8 mouse cellular contexts compared by ENCODE assay signal in the genomic region with DNA sequence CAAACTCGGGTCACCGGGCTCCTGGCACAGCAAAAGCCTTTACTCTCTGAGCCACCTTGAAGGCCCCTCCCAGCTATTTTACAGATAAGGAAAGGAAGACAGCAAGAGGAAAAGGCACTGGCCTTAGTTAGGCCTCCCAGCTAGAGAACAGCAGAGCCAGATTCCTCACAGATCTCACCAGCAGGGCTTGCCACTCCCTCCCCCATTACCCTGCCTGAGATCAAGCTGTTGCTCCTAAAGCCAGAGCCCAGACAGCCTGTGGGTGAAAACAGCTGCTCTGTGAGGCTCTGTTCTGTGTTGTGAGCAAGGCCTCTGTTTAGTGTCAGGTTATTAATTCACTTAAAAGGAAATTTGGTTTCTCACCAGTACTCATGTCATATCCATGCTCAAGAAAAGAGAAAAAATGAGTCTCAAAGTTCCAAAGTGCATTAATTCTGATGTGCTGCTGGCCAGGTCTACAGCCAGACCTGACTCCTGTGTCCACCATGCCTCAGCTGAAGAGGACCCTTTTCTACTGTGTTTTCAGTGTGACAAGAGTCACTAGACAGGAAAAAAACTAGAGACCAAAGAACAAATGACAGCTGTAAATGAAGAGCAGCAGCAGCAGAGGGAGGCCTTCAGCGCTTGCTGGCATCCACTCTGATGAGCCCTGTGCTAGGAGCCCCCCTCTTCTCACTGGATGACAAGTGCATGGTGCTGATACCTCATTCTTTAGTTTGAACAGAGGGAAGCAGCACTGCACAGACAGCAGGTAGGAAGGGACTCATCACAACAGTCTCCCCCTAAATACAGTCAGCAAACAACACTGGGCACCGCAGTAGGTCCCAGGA. TPM values are rescaled to one million over a fixed set of nuclear protein-coding genes. Genes with fewer than 3 reads are reported as not detected.
A peak's percentile ranks its signal among the peaks of the same experiment; 100 is the strongest.
DNase-seq lines count a peak whose midpoint lies in the region; ATAC-seq lines count a peak whose summit lies in the region.

No protein-coding gene starts in this region.

- H3K4me2 ChIP-seq in midbrain, embryonic 14.5 days (ENCODE audit: low read length) = no peak overlapping the region
- H3K4me2 ChIP-seq in stomach, embryonic 16.5 days (ENCODE audit: low read depth, low read length) = no peak overlapping the region

- intact Hi-C loops in left cerebral cortex, postnatal 14 days (cut with DNase I) = no loop called here

- no peaks in the 10 kb centered on the region for H3K36me3 ChIP-seq in midbrain, embryonic 10.5 days
- H3K36me3 ChIP-seq in midbrain, embryonic 14.5 days (ENCODE audit: control insufficient read depth, insufficient read depth, low read length) = peaks cover 7% of the 10 kb centered on the region
- no peaks in the 10 kb centered on the region for H3K36me3 ChIP-seq in stomach, embryonic 16.5 days (ENCODE audit: control insufficient read depth, insufficient read depth, low read length)

- peak; percentile 46 for DNase-seq in cerebellum, adult 9-11 months
- DNase-seq in cerebellum, postnatal 36 days = no peak
- no peak for DNase-seq in midbrain, embryonic 10.5 days (ENCODE audit: low spot score)
- no peak for DNase-seq in midbrain, embryonic 14.5 days
- DNase-seq in layer of hippocampus, postnatal 14 days (ENCODE audit: low spot score in 2 of 2) = peak; percentile 22 to 44
- no peak for DNase-seq in left cerebral cortex, postnatal 14 days (ENCODE audit: low spot score in 2 of 2)

- no peaks in the 10 kb centered on the region for H3K9me3 ChIP-seq in midbrain, embryonic 10.5 days (replicated peaks)
- no peaks in the 10 kb centered on the region for H3K9me3 ChIP-seq in midbrain, embryonic 14.5 days (ENCODE audit: control insufficient read depth, low read length)
- H3K9me3 ChIP-seq in stomach, embryonic 16.5 days (replicated peaks; ENCODE audit: control insufficient read depth, low read length) = no peaks in the 10 kb centered on the region

- no peak for ATAC-seq in midbrain, embryonic 14.5 days (ENCODE audit: low FRiP score, low TSS enrichment)
- ATAC-seq in stomach, embryonic 16.5 days (ENCODE audit: insufficient read depth, low FRiP score) = peak; percentile 87
- ATAC-seq in monocyte, adult 5-6 weeks (replicated peaks; ENCODE audit: insufficient number of reproducible peaks, low FRiP score, low TSS enrichment, poor library complexity, severe bottlenecking) = no peak

- no peak overlapping the region for H3K4me3 ChIP-seq in midbrain, embryonic 10.5 days
- no peak overlapping the region for H3K4me3 ChIP-seq in midbrain, embryonic 14.5 days (replicated peaks; ENCODE audit: low read depth, low read length)
- no peak overlapping the region for H3K4me3 ChIP-seq in stomach, embryonic 16.5 days (replicated peaks; ENCODE audit: low read length)

- peaks cover 24% of the 10 kb centered on the region for H3K4me1 ChIP-seq in midbrain, embryonic 10.5 days
- no peaks in the 10 kb centered on the region; the same call in 1 of the 2 replicates for H3K4me1 ChIP-seq in midbrain, embryonic 14.5 days (ENCODE audit: control insufficient read depth, insufficient read depth, low read length)
- H3K4me1 ChIP-seq in stomach, embryonic 16.5 days (ENCODE audit: control insufficient read depth, insufficient read depth, low read length) = peaks cover 21% of the 10 kb centered on the region

- H3K9ac ChIP-seq in midbrain, embryonic 14.5 days (replicated peaks; ENCODE audit: low read length) = no peak overlapping the region
- peak overlapping the region; percentile 44 for H3K9ac ChIP-seq in stomach, embryonic 16.5 days (ENCODE audit: low read length)

- H3K27me3 ChIP-seq in midbrain, embryonic 10.5 days (ENCODE audit: low read depth, poor library complexity, severe bottlenecking) = peaks cover 27% of the 10 kb centered on the region
- H3K27me3 ChIP-seq in midbrain, embryonic 14.5 days (ENCODE audit: control insufficient read depth, insufficient read depth, low read length) = no peaks in the 10 kb centered on the region; the same call in 1 of the 2 replicates
- H3K27me3 ChIP-seq in stomach, embryonic 16.5 days (ENCODE audit: control insufficient read depth, insufficient read depth, low read length) = no peaks in the 10 kb centered on the region

- peak overlapping the region; percentile 78; the same call in 1 of the 2 replicates for H3K27ac ChIP-seq in midbrain, embryonic 10.5 days (replicated peaks)
- H3K27ac ChIP-seq in midbrain, embryonic 14.5 days (replicated peaks; ENCODE audit: low read depth, low read length) = no peak overlapping the region; the same call in none of the 2 replicates
- H3K27ac ChIP-seq in stomach, embryonic 16.5 days (ENCODE audit: low read length) = peak overlapping the region; percentile 85

- whole genome bisulfite sequencing in midbrain, embryonic 10.5 days = 80% methylated on average over 4 of the region's 4 CpGs
- 78% methylated on average over 4 of the region's 4 CpGs for WGBS in midbrain, embryonic 14.5 days
- 60% methylated on average over 4 of the region's 4 CpGs for WGBS in stomach, embryonic 16.5 days

RNA-seq across cellular contexts. Expression of a gene that starts 55.8 kb away (rescaled TPM):
- 6.9 and 11.4 TPM in 2 replicates for polyA plus RNA-seq in midbrain, embryonic 10.5 days (2016; fragmentation: Nextera tagmentation; extraction: Ambion mirVana)
- 41.1 and 58.8 TPM in 2 replicates for polyA plus RNA-seq in midbrain, embryonic 14.5 days (2014; fragmentation: Nextera tagmentation; extraction: Ambion mirVana)
- 10 to 100 TPM; 63.8 to 64.1 TPM for total RNA-seq in layer of hippocampus, postnatal 14 days (2021)
- 7.9 and 8.0 TPM in 2 replicates for polyA plus RNA-seq in stomach, embryonic 16.5 days (2015; fragmentation: Nextera tagmentation; extraction: Ambion mirVana)
- 1.9 to 3.7 TPM (median 3.5 TPM) in 3 replicates for total RNA-seq in monocyte, adult 5-6 weeks (2017)
- total RNA-seq in left cerebral cortex, postnatal 14 days (2021) = 10 to 100 TPM; 60.3 to 64.5 TPM

Comparison
In these comparisons a context has a peak if more than half of its experiments do, and no peak if none do; other contexts are left out.
1. DNase-seq: peak in cerebellum, adult 9-11 months (single experiment) and layer of hippocampus, postnatal 14 days (2 of 2); none in cerebellum, postnatal 36 days (0 of 2), midbrain, embryonic 10.5 days (single experiment), midbrain, embryonic 14.5 days (single experiment) and left cerebral cortex, postnatal 14 days (0 of 2).
2. RNA of a gene that starts 55.8 kb away (total RNA-seq): 60.3 to 64.5 TPM in left cerebral cortex, postnatal 14 days and 63.8 to 64.1 TPM in layer of hippocampus, postnatal 14 days; 1.9 to 3.7 TPM in monocyte, adult 5-6 weeks; every median in the first group is over 10 times any median in the second.